Mouse (Mus musculus) neutrophil, adult 65 days (primary cell): ENCODE data around the gene Fam193b. TPM values are rescaled to one million over a fixed set of nuclear protein-coding genes. Genes with fewer than 3 reads are reported as not detected.

Experiments used
- total RNA-seq: library from RNA; stranded (reverse); gene quantifications from 2 replicates; pipeline ENCODE4 v1.2.4, GENCODE M21; 2023

Gene Fam193b
- total RNA-seq, result 81.4 and 127 TPM in 2 replicates

DNA sequence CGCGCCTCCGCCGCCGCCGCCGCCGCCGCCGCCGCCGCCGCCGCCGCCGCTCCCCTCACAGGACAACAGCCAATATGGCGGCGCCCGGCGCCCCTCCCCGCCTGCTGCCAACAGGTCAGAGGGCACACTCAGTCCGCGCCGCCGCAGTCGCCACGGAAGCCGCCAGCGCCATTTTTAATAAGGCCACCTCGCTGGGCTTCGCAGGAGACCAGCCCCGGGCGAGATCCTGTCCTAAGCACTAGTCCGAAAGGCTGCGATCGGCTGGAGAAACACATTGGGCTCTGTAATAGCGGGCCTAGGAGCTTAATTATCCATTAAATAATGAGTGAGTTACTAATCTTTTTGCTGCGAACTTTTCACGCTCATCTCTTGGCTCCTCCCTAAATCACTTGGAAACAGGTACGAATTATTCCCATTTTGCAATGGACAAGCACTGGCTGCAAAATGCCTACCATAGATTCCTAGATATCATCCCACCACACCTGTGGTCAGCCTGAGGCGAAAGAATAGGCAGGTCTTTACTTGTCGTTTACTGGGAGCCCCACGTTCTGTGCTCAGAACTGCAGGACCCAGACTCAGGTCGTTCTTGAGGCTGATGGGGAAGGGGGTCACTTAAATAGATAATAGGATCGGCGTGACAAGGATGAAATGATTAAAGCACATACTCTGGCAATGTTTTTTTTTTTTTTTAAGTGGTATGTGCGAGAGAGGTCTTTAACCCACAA, at the start of gene Fam193b:
Gene Fam193b (minus strand): TSS at position 94 of the 725 bp plus-strand sequence.

GRCm38 (mm10) chr13:55599566-55600540, 28.9 kb upstream of the Fam193b start, which contains the start of gene B4galt7:
TSS of gene B4galt7 (plus strand) at chr13:55599896.

DNA sequence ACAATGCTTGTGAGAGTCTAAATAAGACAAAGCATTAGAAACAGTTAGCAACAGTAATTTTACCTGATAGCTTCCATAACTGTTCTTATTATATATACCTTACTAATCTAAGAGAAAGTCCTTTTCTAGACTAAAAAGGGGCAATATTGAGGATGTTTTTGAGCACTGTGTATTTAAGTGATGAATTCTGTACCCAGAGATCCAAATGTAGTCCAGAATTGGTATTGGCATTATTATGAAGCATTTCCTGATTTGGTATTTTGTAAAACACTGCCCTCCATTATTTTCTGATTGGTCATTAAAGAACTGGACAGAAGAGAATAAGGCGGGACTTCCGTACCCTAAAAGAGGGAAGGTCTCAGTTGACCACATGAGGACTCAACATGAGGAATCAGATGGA, 2.5 kb upstream of the Fam193b start, which contains the start of gene Tmed9:
Gene Tmed9 (plus strand): TSS at position 301 of the 400 bp plus-strand sequence.

DNA sequence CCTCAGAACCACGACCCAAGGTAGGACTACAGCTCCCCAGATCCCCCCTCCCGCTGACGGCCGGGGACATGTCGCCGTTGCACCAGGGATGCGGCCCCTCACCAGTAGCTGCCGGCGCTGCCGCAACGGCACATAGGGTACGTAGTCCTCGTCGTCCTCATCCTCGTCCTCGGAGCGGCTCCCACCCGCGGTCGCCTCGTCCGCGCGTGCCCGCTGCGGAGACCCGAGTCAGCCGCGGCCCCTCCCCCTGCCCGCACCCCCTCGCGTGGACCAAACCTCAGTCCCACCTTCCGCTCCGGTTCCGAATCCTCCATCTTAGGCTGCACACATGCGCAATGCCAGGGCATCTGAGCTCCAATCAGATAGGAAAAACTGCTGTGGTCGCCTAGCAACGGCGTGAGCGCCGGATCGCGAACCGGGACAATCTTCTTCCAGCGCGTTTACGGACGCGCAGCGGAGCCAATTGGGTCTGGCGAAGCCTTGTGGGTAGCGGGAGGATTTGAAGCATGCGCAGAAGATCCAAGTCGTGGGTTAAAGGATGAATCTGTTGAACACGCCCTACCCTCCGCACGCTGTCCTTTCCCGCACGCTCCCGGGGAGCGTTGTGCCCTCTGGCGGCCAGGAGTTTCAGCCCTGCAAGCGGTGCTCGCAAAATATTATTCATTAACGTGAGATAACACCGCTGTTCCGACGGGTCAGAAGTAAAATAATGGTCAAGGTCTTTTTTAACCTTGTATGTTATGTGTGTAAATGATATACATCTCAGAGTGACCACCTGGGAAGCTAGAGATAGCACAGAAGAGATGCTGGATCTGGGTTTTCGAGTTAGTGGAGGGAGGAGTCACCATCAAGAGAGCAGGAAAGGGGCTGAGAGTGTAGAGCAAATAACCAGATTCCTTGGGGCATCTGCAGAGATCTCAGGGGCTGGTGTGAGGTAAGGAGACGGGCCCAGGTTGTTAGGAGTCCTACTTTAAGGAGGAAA, 34.4 kb downstream of the Fam193b start, which contains the start of gene Ddx41:
Gene Ddx41 (minus strand): TSS at position 465 of the 982 bp plus-strand sequence.

DNA sequence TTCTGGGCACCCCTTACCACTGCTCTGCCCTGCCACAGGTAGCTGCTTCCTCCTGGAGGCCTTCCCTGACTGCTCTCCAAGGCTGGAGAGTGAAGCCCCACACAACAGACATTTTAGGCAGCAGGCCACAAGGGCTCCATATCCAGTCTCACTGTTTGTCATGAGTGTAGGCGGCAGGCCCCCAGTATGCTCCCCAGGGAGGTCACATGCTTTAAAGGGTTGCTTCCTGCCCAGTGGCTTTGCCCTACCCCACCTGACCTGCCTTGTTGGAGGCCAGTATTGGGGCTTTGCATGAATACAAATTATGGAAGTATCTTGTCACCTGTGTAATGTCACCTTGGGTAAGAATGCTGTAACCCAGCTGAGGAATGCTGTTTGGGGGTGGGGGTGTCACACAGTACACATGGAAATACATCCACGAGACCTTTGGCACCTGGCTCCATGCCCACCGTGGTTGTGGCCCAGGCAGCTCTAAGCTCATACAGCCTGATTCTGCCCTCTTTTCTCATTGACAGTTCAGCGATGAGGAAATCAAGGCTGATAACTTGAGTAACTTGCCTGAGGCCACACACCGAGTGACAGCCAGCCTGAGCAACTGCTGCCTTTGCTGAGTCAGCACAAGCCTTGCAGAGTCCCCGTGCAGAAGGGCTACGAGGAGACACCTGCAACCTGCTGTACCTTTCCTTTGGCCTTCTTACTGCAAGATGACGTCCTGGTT, 41.6 kb downstream of the Fam193b start, which contains the start of gene Dok3:
Gene Dok3 (minus strand): TSS at position 99 of the 718 bp plus-strand sequence.

DNA sequence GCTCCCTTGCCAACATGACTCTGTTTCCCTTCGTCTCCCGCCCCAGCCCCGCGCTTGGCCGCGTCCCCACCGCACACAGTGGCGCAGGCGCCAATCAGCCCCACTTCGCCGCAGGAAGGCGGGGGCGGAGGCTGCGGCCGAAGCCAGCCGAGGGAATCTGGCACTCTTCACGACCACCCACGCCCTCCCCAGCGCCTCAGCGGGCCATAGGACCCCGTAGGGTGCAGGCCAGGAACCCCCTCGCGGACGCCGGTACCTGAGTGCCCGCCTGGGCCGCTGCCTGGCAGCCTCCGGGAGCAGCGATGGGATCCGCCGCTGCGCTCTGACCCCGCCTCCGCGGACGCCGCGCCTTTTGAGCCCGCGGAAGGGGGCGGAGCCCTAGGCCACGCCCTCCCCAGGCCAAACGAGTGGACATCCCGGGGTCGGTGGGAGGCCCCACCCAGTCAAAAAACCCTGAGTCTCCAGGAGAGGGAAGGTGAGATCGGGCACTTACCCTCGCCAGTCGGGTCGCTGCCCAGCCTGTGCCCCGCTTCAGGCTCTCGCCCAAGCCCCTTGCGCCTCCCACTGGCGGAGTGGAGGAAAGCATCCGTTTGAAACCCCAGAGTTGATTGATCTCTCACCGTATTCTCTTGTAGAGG, 57.7 kb downstream of the Fam193b start, which contains the start of gene Pdlim7:
Gene Pdlim7 (minus strand): TSS at position 566 of the 638 bp plus-strand sequence.

Other genes starting within 250 kb of the Fam193b start
- gene Rab24, start 249.2 kb downstream of the Fam193b start, total RNA-seq, result 81.3 and 101 TPM in 2 replicates
- 11.1 and 11.5 TPM in 2 replicates for gene Mxd3, start 241.3 kb downstream of the Fam193b start, total RNA-seq
- gene Lman2, start 208.3 kb downstream of the Fam193b start, total RNA-seq, result 96.7 and 116 TPM in 2 replicates
- gene Rgs14, start 201.4 kb downstream of the Fam193b start, total RNA-seq, result 108 and 134 TPM in 2 replicates
- gene Slc34a1, start 172.9 kb downstream of the Fam193b start, total RNA-seq, result 0.23 and 0.25 TPM in 2 replicates
- not detected in 2 replicates for gene Pfn3, start 155.9 kb downstream of the Fam193b start, total RNA-seq
- 1.7 and 3.7 TPM in 2 replicates for gene F12, start 144.3 kb downstream of the Fam193b start, total RNA-seq
- gene Grk6, start 126.0 kb downstream of the Fam193b start, total RNA-seq, result 194 and 225 TPM in 2 replicates
- gene Prr7, start 106.9 kb downstream of the Fam193b start, total RNA-seq, result 10.5 and 13.7 TPM in 2 replicates
- 0.43 and 0.66 TPM in 2 replicates for gene Dbn1, start 83.0 kb downstream of the Fam193b start, total RNA-seq
- 146 and 160 TPM in 2 replicates for gene Pdlim7, start 57.4 kb downstream of the Fam193b start, total RNA-seq
- 348 and 397 TPM in 2 replicates for gene Dok3, start 41.8 kb downstream of the Fam193b start, total RNA-seq
- 32.7 and 44.4 TPM in 2 replicates for gene Ddx41, start 34.5 kb downstream of the Fam193b start, total RNA-seq
- 58.1 and 75.4 TPM in 2 replicates for gene Tmed9, start 2.6 kb upstream of the Fam193b start, total RNA-seq
- 12.2 and 16.8 TPM in 2 replicates for gene B4galt7, start 28.8 kb upstream of the Fam193b start, total RNA-seq
- 9.2 and 9.3 TPM in 2 replicates for gene Caml, start 51.9 kb upstream of the Fam193b start, total RNA-seq
- 31.7 and 44.7 TPM in 2 replicates for gene Ddx46, start 63.9 kb upstream of the Fam193b start, total RNA-seq
- gene B230219D22Rik, start 122.0 kb upstream of the Fam193b start, total RNA-seq, result 21.5 and 27.9 TPM in 2 replicates
- 12.4 and 15.4 TPM in 2 replicates for gene Txndc15, start 143.5 kb upstream of the Fam193b start, total RNA-seq
- gene Pcbd2, start 156.2 kb upstream of the Fam193b start, total RNA-seq, result 14.3 and 26.3 TPM in 2 replicates
- gene Catsper3, start 213.4 kb upstream of the Fam193b start, total RNA-seq, result not detected in 2 replicates